ENCODE assay signal across 20 mouse cellular contexts in genomic region chr3:123296654-123297053, GRCm38 (mm10). TPM values are rescaled to one million over a fixed set of nuclear protein-coding genes. Genes with fewer than 3 reads are reported as not detected.
DNase-seq lines count a peak whose midpoint lies in the region; ATAC-seq lines count a peak whose summit lies in the region.
"Had no signal": no experiment of that assay in that cellular context is flagged by ENCODE, and none has a peak within 500 bp of the region (broad histone marks: within the 10 kb centered on the region; RNA-seq: fewer than 3 reads in every experiment).

No protein-coding gene starts in this region.

- ATAC-seq in heart, embryonic 11.5 days (replicated peaks; ENCODE audit: insufficient number of reproducible peaks, low FRiP score, low TSS enrichment) = no peak
- ATAC-seq in stomach, embryonic 15.5 days (ENCODE audit: insufficient read depth, low FRiP score, low read depth) = peak; percentile 50; the same call in 1 of the 2 replicates
- no peak for ATAC-seq in megakaryocyte, adult 5-6 weeks (ENCODE audit: poor library complexity, severe bottlenecking)
- ATAC-seq: hindbrain, embryonic 16.5 days; midbrain, embryonic 15.5 days had no signal

- no peak for DNase-seq in heart, postnatal 36 days
- peak; percentile 7 to 18 for DNase-seq in lung, adult 18-20 months
- no peak for DNase-seq in lung, postnatal 10 days
- DNase-seq in brain, adult 2 months (ENCODE audit: low read depth, low spot score) = peak; percentile 8
- no peak for DNase-seq in embryo, embryonic 9.5 days (ENCODE audit: extremely low spot score)
- DNase-seq: adrenal gland, adult 2 months; B cell, adult 2 months; cerebellum, postnatal 14 days; embryo, embryonic 11 days; heart, postnatal 4 days; kidney, adult 11 months; kidney, postnatal 25 days had no signal

- no peaks in the 10 kb centered on the region for H3K9me3 ChIP-seq in heart, embryonic 11.5 days (replicated peaks; ENCODE audit: control insufficient read depth, low read length)
- H3K9me3 ChIP-seq in stomach, embryonic 15.5 days = no peaks in the 10 kb centered on the region
- H3K9me3 ChIP-seq: limb, embryonic 13.5 days; midbrain, embryonic 15.5 days had no signal

- H3K27me3 ChIP-seq in heart, embryonic 11.5 days (ENCODE audit: control insufficient read depth, insufficient read depth, low read length) = no peaks in the 10 kb centered on the region
- H3K27me3 ChIP-seq in stomach, embryonic 15.5 days (replicated peaks) = no peaks in the 10 kb centered on the region
- H3K27me3 ChIP-seq: limb, embryonic 13.5 days; megakaryocyte, embryonic 14.5 days; midbrain, embryonic 15.5 days had no signal

- H3K4me1 ChIP-seq in heart, embryonic 11.5 days (ENCODE audit: control insufficient read depth, insufficient read depth, low read length) = peaks cover 5% of the 10 kb centered on the region
- H3K4me1 ChIP-seq in stomach, embryonic 15.5 days = no peaks in the 10 kb centered on the region
- H3K4me1 ChIP-seq: midbrain, embryonic 15.5 days had no signal

- 53% methylated on average over 11 of the region's 11 CpGs for WGBS in heart, embryonic 11.5 days (ENCODE audit: insufficient replicate concordance)
- WGBS in stomach, embryonic 15.5 days = 58% methylated on average over 11 of the region's 11 CpGs

- peaks cover 27% of the 10 kb centered on the region for H3K36me3 ChIP-seq in heart, embryonic 11.5 days (ENCODE audit: control insufficient read depth, insufficient read depth, low read length)
- peaks cover 32% of the 10 kb centered on the region for H3K36me3 ChIP-seq in stomach, embryonic 15.5 days
- H3K36me3 ChIP-seq: midbrain, embryonic 15.5 days had no signal

- H3K4me2 ChIP-seq in heart, embryonic 11.5 days = no peak overlapping the region
- H3K4me2 ChIP-seq in stomach, embryonic 15.5 days = no peak overlapping the region
- H3K4me2 ChIP-seq: limb, embryonic 13.5 days; midbrain, embryonic 15.5 days had no signal

- intact Hi-C loops in heart, postnatal 36 days (cut with DNase I) = no loop called here

- H3K9ac ChIP-seq in heart, embryonic 11.5 days (ENCODE audit: low read depth, low read length) = no peak overlapping the region
- no peak overlapping the region for H3K9ac ChIP-seq in stomach, embryonic 15.5 days
- H3K9ac ChIP-seq: limb, embryonic 13.5 days; liver, embryonic 14.5 days; midbrain, embryonic 15.5 days had no signal

- peak overlapping the region; percentile 24 for H3K27ac ChIP-seq in heart, embryonic 11.5 days (ENCODE audit: low read depth, low read length)
- H3K27ac ChIP-seq in stomach, embryonic 15.5 days = no peak overlapping the region
- H3K27ac ChIP-seq: limb, embryonic 13.5 days; liver, embryonic 14.5 days; midbrain, embryonic 15.5 days had no signal

- no peak overlapping the region for H3K4me3 ChIP-seq in heart, embryonic 11.5 days (ENCODE audit: low read depth, low read length)
- no peak overlapping the region for H3K4me3 ChIP-seq in stomach, embryonic 15.5 days (replicated peaks)
- H3K4me3 ChIP-seq: limb, embryonic 13.5 days; megakaryocyte, embryonic 14.5 days; midbrain, embryonic 15.5 days had no signal

RNA-seq across cellular contexts. Expression of gene Sec24d, which starts 29.4 kb away (rescaled TPM):
- polyA plus RNA-seq in heart, embryonic 11.5 days (2014; fragmentation: Nextera tagmentation; extraction: Ambion mirVana) = 66.1 and 73.4 TPM in 2 replicates
- total RNA-seq in heart, postnatal 36 days (2021) = 10 to 100 TPM; 31.5 to 40.4 TPM
- polyA plus RNA-seq in stomach, embryonic 15.5 days (2015; fragmentation: Nextera tagmentation; extraction: Ambion mirVana) = 97.6 and 106 TPM in 2 replicates
- 31.3 and 33.9 TPM in 2 replicates for total RNA-seq in megakaryocyte, adult 5-6 weeks (2015)
- 25.0 and 30.4 TPM in 2 replicates for total RNA-seq in megakaryocyte, adult 5-6 weeks (2017)

Comparison
In these comparisons a context has a peak if more than half of its experiments do, and no peak if none do; other contexts are left out.
1. DNase-seq: peak in lung, adult 18-20 months (2 of 2) and brain, adult 2 months (single experiment); none in heart, postnatal 36 days (0 of 2), lung, postnatal 10 days (single experiment) and embryo, embryonic 9.5 days (single experiment).